In genomic region chr12:85704566-85704965, GRCm38 (mm10) we compare ENCODE assay signal across 8 mouse cellular contexts. TPM values are rescaled to one million over a fixed set of nuclear protein-coding genes. Genes with fewer than 3 reads are reported as not detected.
DNase-seq lines count a peak whose midpoint lies in the region; ATAC-seq lines count a peak whose summit lies in the region.

No protein-coding gene starts in this region.

- DNase-seq in heart, adult 18-20 months: no peak
- DNase-seq in CD4-positive, CD25-positive, alpha-beta regulatory T cell, adult 2 months (ENCODE audit: low read depth, low spot score): peak; percentile 65
- DNase-seq in yolk sac, embryonic 10.5 days (ENCODE audit: low spot score): no peak
- no peak for DNase-seq in cerebellum, adult 9-11 months
- DNase-seq in hindbrain, embryonic 11.5 days (ENCODE audit: low spot score): no peak

- H3K4me3 ChIP-seq in heart, embryonic 15.5 days: no peak overlapping the region
- H3K4me3 ChIP-seq in embryonic facial prominence, embryonic 13.5 days: no peak overlapping the region
- peak overlapping the region; percentile 94 for H3K4me3 ChIP-seq in megakaryocyte, embryonic 14.5 days (replicated peaks)
- no peak overlapping the region for H3K4me3 ChIP-seq in hindbrain, embryonic 11.5 days (ENCODE audit: low read depth, low read length)

- no peak overlapping the region for H3K9ac ChIP-seq in heart, embryonic 15.5 days
- H3K9ac ChIP-seq in embryonic facial prominence, embryonic 13.5 days: no peak overlapping the region
- no peak overlapping the region for H3K9ac ChIP-seq in hindbrain, embryonic 11.5 days (ENCODE audit: low read depth, low read length)

- H3K27me3 ChIP-seq in heart, embryonic 15.5 days: no peaks in the 10 kb centered on the region
- peaks cover 16% of the 10 kb centered on the region for H3K27me3 ChIP-seq in embryonic facial prominence, embryonic 13.5 days
- H3K27me3 ChIP-seq in megakaryocyte, embryonic 14.5 days (replicated peaks): no peaks in the 10 kb centered on the region
- no peaks in the 10 kb centered on the region for H3K27me3 ChIP-seq in hindbrain, embryonic 11.5 days (ENCODE audit: control insufficient read depth, insufficient read depth, low read length)

- H3K27ac ChIP-seq in heart, embryonic 15.5 days: peak overlapping the region; percentile 82; the same call in 1 of the 2 replicates
- 0 out of 2 replicates have a peak overlapping the region, but pooled peaks have one; percentile 16 for H3K27ac ChIP-seq in embryonic facial prominence, embryonic 13.5 days
- H3K27ac ChIP-seq in hindbrain, embryonic 11.5 days (ENCODE audit: low read depth, low read length): no peak overlapping the region

- H3K4me2 ChIP-seq in heart, embryonic 15.5 days: no peak overlapping the region; the same call in 1 of the 2 replicates
- H3K4me2 ChIP-seq in embryonic facial prominence, embryonic 13.5 days: peak overlapping the region; percentile 72; the same call in 1 of the 2 replicates
- no peak overlapping the region for H3K4me2 ChIP-seq in hindbrain, embryonic 11.5 days (replicated peaks; ENCODE audit: low read depth, low read length)

- WGBS in heart, embryonic 15.5 days: 65% methylated on average over 7 of the region's 7 CpGs
- WGBS in embryonic facial prominence, embryonic 13.5 days: 62% methylated on average over 7 of the region's 7 CpGs
- 66% methylated on average over 7 of the region's 7 CpGs for WGBS in hindbrain, embryonic 11.5 days

- no peaks in the 10 kb centered on the region for H3K36me3 ChIP-seq in heart, embryonic 15.5 days
- no peaks in the 10 kb centered on the region for H3K36me3 ChIP-seq in embryonic facial prominence, embryonic 13.5 days
- peaks cover 46% of the 10 kb centered on the region for H3K36me3 ChIP-seq in megakaryocyte, embryonic 14.5 days (replicated peaks; ENCODE audit: low read length)
- H3K36me3 ChIP-seq in hindbrain, embryonic 11.5 days (ENCODE audit: control insufficient read depth, insufficient read depth, low read length): no peaks in the 10 kb centered on the region

- ATAC-seq in heart, embryonic 15.5 days (replicated peaks; ENCODE audit: insufficient number of reproducible peaks, insufficient read depth, low FRiP score, low read depth): no peak
- ATAC-seq in embryonic facial prominence, embryonic 13.5 days (ENCODE audit: insufficient number of reproducible peaks, insufficient read depth, low FRiP score, low TSS enrichment, low read depth): no peak
- no peak for ATAC-seq in hindbrain, embryonic 11.5 days (ENCODE audit: low FRiP score)

- peaks cover 19% of the 10 kb centered on the region for H3K4me1 ChIP-seq in heart, embryonic 15.5 days (replicated peaks)
- H3K4me1 ChIP-seq in embryonic facial prominence, embryonic 13.5 days: peaks cover 27% of the 10 kb centered on the region
- H3K4me1 ChIP-seq in megakaryocyte, embryonic 14.5 days: peaks cover 50% of the 10 kb centered on the region
- 0 out of 2 replicates have a peak, but pooled peaks cover 2% of the 10 kb centered on the region for H3K4me1 ChIP-seq in hindbrain, embryonic 11.5 days (replicated peaks; ENCODE audit: control insufficient read depth, insufficient read depth, low read length)

- no peaks in the 10 kb centered on the region for H3K9me3 ChIP-seq in heart, embryonic 15.5 days (replicated peaks)
- H3K9me3 ChIP-seq in embryonic facial prominence, embryonic 13.5 days: no peaks in the 10 kb centered on the region
- H3K9me3 ChIP-seq in megakaryocyte, embryonic 14.5 days: no peaks in the 10 kb centered on the region
- H3K9me3 ChIP-seq in hindbrain, embryonic 11.5 days (ENCODE audit: control insufficient read depth, low read length): no peaks in the 10 kb centered on the region

RNA-seq across cellular contexts. Expression of gene Batf, which starts 18.1 kb away (rescaled TPM):
- 4.0 and 5.5 TPM in 2 replicates for polyA plus RNA-seq in heart, embryonic 15.5 days (2015; fragmentation: Nextera tagmentation; extraction: Ambion mirVana)
- total RNA-seq in heart, adult 18-20 months (2021): 1 to 10 TPM; 1.1 to 1.9 TPM
- 5.8 and 7.6 TPM in 2 replicates for polyA plus RNA-seq in embryonic facial prominence, embryonic 13.5 days (2015; fragmentation: Nextera tagmentation; extraction: Ambion mirVana)
- 27.1 and 31.7 TPM in 2 replicates for polyA plus RNA-seq in megakaryocyte, embryonic 14.5 days (2012; ENCODE audit: insufficient read depth, low replicate concordance)
- polyA plus RNA-seq in hindbrain, embryonic 11.5 days (2014; fragmentation: Nextera tagmentation; extraction: Ambion mirVana): 1.8 and 2.2 TPM in 2 replicates

RNA-seq across cellular contexts. Expression of gene Flvcr2, which starts 41.8 kb away (rescaled TPM):
- polyA plus RNA-seq in heart, embryonic 15.5 days (2015; fragmentation: Nextera tagmentation; extraction: Ambion mirVana): 8.3 and 8.7 TPM in 2 replicates
- total RNA-seq in heart, adult 18-20 months (2021): 1 to 10 TPM; 2.2 to 3.2 TPM
- polyA plus RNA-seq in embryonic facial prominence, embryonic 13.5 days (2015; fragmentation: Nextera tagmentation; extraction: Ambion mirVana): 2.5 and 2.7 TPM in 2 replicates
- polyA plus RNA-seq in megakaryocyte, embryonic 14.5 days (2012; ENCODE audit: insufficient read depth, low replicate concordance): not detected in 2 replicates
- polyA plus RNA-seq in hindbrain, embryonic 11.5 days (2014; fragmentation: Nextera tagmentation; extraction: Ambion mirVana): 1.3 TPM in 2 replicates
